Mouse (Mus musculus): ENCODE measurements at regions not wholly inside any gene's neighbourhood (a gene's known extent, or its start where the extent isn't known, plus 50 kb on each side); places are given as distances from the start of the nearest gene placed in this dataset.

GRCm38 (mm10) chr12:9469655-9470470 is 100.1 kb upstream of the Osr1 start:
- H3K9me3 ChIP-seq (ENCODE audit: control insufficient read depth, low read length), result no peaks in the 10 kb centered on the region
- H3K4me2 ChIP-seq (replicated peaks; ENCODE audit: low read depth, low read length), result no peak overlapping the region
- H3K4me1 ChIP-seq (replicated peaks; ENCODE audit: control insufficient read depth, insufficient read depth, low read length), result no peaks in the 10 kb centered on the region
- H3K27ac ChIP-seq (ENCODE audit: low read depth, low read length), result no peak overlapping the region
- H3K4me3 ChIP-seq (ENCODE audit: low read depth, low read length), result no peak overlapping the region
- H3K9ac ChIP-seq (ENCODE audit: low read depth, low read length), result no peak overlapping the region
- no peaks in the 10 kb centered on the region for H3K36me3 ChIP-seq (ENCODE audit: control insufficient read depth, insufficient read depth, low read length)
- no peaks in the 10 kb centered on the region for H3K27me3 ChIP-seq (ENCODE audit: control insufficient read depth, insufficient read depth, low read length)
- no peak for DNase-seq (ENCODE audit: low spot score)
- no peak for ATAC-seq (ENCODE audit: low FRiP score)
- WGBS, result 79% methylated on average over 3 of the region's 3 CpGs

GRCm38 (mm10) chr12:9475836-9476235 is 94.1 kb upstream of the Osr1 start:
- WGBS, result 86% methylated on average over 2 of the region's 2 CpGs
- Histone ChIP-seq H3K4me3 (ENCODE audit: low read depth, low read length) (no peak overlapping the region), H3K27me3 (ENCODE audit: control insufficient read depth, insufficient read depth, low read length) (no peaks in the 10 kb centered on the region), H3K4me2 (replicated peaks; ENCODE audit: low read depth, low read length) (no peak overlapping the region), H3K4me1 (replicated peaks; ENCODE audit: control insufficient read depth, insufficient read depth, low read length) (no peaks in the 10 kb centered on the region), H3K9me3 (ENCODE audit: control insufficient read depth, low read length) (no peaks in the 10 kb centered on the region), H3K36me3 (ENCODE audit: control insufficient read depth, insufficient read depth, low read length) (no peaks in the 10 kb centered on the region), H3K9ac (ENCODE audit: low read depth, low read length) (no peak overlapping the region), H3K27ac (ENCODE audit: low read depth, low read length) (no peak overlapping the region)
- no peak for DNase-seq (ENCODE audit: low spot score)
- ATAC-seq (ENCODE audit: low FRiP score), result no peak

GRCm38 (mm10) chr12:9478201-9478600 is 91.7 kb upstream of the Osr1 start:
- Histone ChIP-seq H3K27me3 (ENCODE audit: control insufficient read depth, insufficient read depth, low read length) (no peaks in the 10 kb centered on the region), H3K4me3 (ENCODE audit: low read depth, low read length) (no peak overlapping the region), H3K9me3 (ENCODE audit: control insufficient read depth, low read length) (no peaks in the 10 kb centered on the region), H3K4me2 (replicated peaks; ENCODE audit: low read depth, low read length) (no peak overlapping the region), H3K4me1 (replicated peaks; ENCODE audit: control insufficient read depth, insufficient read depth, low read length) (no peaks in the 10 kb centered on the region), H3K27ac (ENCODE audit: low read depth, low read length) (no peak overlapping the region), H3K9ac (ENCODE audit: low read depth, low read length) (no peak overlapping the region), H3K36me3 (ENCODE audit: control insufficient read depth, insufficient read depth, low read length) (no peaks in the 10 kb centered on the region)
- ATAC-seq (ENCODE audit: low FRiP score) (no peak), DNase-seq (ENCODE audit: low spot score) (no peak)
- WGBS, result 38% methylated on average over 1 of the region's 1 CpGs

GRCm38 (mm10) chr12:9487674-9488413 is 82.1 kb upstream of the Osr1 start:
- Histone ChIP-seq H3K27ac (ENCODE audit: low read depth, low read length) (no peak overlapping the region), H3K4me2 (replicated peaks; ENCODE audit: low read depth, low read length) (no peak overlapping the region), H3K9me3 (ENCODE audit: control insufficient read depth, low read length) (no peaks in the 10 kb centered on the region), H3K4me3 (ENCODE audit: low read depth, low read length) (no peak overlapping the region), H3K9ac (ENCODE audit: low read depth, low read length) (no peak overlapping the region), H3K36me3 (ENCODE audit: control insufficient read depth, insufficient read depth, low read length) (no peaks in the 10 kb centered on the region), H3K27me3 (ENCODE audit: control insufficient read depth, insufficient read depth, low read length) (no peaks in the 10 kb centered on the region), H3K4me1 (replicated peaks; ENCODE audit: control insufficient read depth, insufficient read depth, low read length) (no peaks in the 10 kb centered on the region)
- ATAC-seq (ENCODE audit: low FRiP score) (no peak), DNase-seq (ENCODE audit: low spot score) (no peak)
- WGBS, result 73% methylated on average over 8 of the region's 8 CpGs

GRCm38 (mm10) chr12:9513926-9514325 is 56.0 kb upstream of the Osr1 start:
- ATAC-seq (ENCODE audit: low FRiP score) (no peak), DNase-seq (ENCODE audit: low spot score) (no peak)
- Histone ChIP-seq H3K9ac (ENCODE audit: low read depth, low read length) (no peak overlapping the region), H3K4me2 (replicated peaks; ENCODE audit: low read depth, low read length) (no peak overlapping the region), H3K27me3 (ENCODE audit: control insufficient read depth, insufficient read depth, low read length) (no peaks in the 10 kb centered on the region), H3K4me1 (replicated peaks; ENCODE audit: control insufficient read depth, insufficient read depth, low read length) (no peaks in the 10 kb centered on the region), H3K9me3 (ENCODE audit: control insufficient read depth, low read length) (no peaks in the 10 kb centered on the region), H3K36me3 (ENCODE audit: control insufficient read depth, insufficient read depth, low read length) (no peaks in the 10 kb centered on the region), H3K4me3 (ENCODE audit: low read depth, low read length) (no peak overlapping the region), H3K27ac (ENCODE audit: low read depth, low read length) (no peak overlapping the region)
- 67% methylated on average over 5 of the region's 5 CpGs for WGBS

GRCm38 (mm10) chr12:9518782-9519181 is 51.1 kb upstream of the Osr1 start:
- H3K4me1 ChIP-seq (replicated peaks; ENCODE audit: control insufficient read depth, insufficient read depth, low read length), result no peaks in the 10 kb centered on the region
- no peaks in the 10 kb centered on the region for H3K9me3 ChIP-seq (ENCODE audit: control insufficient read depth, low read length)
- H3K9ac ChIP-seq (ENCODE audit: low read depth, low read length), result no peak overlapping the region
- H3K4me2 ChIP-seq (replicated peaks; ENCODE audit: low read depth, low read length), result no peak overlapping the region
- DNase-seq (ENCODE audit: low spot score) (no peak), ATAC-seq (ENCODE audit: low FRiP score) (no peak)
- no peak overlapping the region for H3K27ac ChIP-seq (ENCODE audit: low read depth, low read length)
- no peaks in the 10 kb centered on the region for H3K36me3 ChIP-seq (ENCODE audit: control insufficient read depth, insufficient read depth, low read length)
- no peaks in the 10 kb centered on the region for H3K27me3 ChIP-seq (ENCODE audit: control insufficient read depth, insufficient read depth, low read length)
- no peak overlapping the region for H3K4me3 ChIP-seq (ENCODE audit: low read depth, low read length)
- 83% methylated on average over 7 of the region's 7 CpGs for WGBS

DNA sequence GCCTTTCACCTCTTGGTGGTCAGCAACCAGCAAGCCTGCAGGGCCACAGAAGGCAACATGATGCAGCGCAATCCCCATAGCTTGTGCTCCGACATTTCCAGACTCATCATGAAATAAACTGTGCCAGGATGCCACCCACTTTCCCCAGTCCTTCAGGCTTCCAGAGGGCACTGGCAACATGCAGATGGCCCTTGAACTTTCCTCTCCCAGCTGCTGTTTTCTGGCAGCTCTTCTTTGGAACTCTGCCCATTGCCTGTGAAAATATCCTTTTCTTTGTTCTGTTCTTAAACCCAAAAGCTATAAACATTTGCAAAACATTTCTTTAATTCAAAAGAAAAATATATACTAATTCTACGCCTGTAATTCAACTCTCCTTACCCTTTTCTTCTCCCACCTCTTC is 50.6 kb upstream of the Osr1 start:
- 84% methylated on average over 3 of the region's 3 CpGs for WGBS
- no peaks in the 10 kb centered on the region for H3K36me3 ChIP-seq (ENCODE audit: control insufficient read depth, insufficient read depth, low read length)
- H3K4me3 ChIP-seq (ENCODE audit: low read depth, low read length), result no peak overlapping the region
- H3K9me3 ChIP-seq (ENCODE audit: control insufficient read depth, low read length), result no peaks in the 10 kb centered on the region
- no peak overlapping the region for H3K9ac ChIP-seq (ENCODE audit: low read depth, low read length)
- ATAC-seq (ENCODE audit: low FRiP score), result no peak
- no peak for DNase-seq (ENCODE audit: low spot score)
- no peak overlapping the region for H3K27ac ChIP-seq (ENCODE audit: low read depth, low read length)
- H3K4me2 ChIP-seq (replicated peaks; ENCODE audit: low read depth, low read length), result no peak overlapping the region
- no peaks in the 10 kb centered on the region for H3K27me3 ChIP-seq (ENCODE audit: control insufficient read depth, insufficient read depth, low read length)
- H3K4me1 ChIP-seq (replicated peaks; ENCODE audit: control insufficient read depth, insufficient read depth, low read length), result no peaks in the 10 kb centered on the region
